Mouse (Mus musculus): ENCODE results near the gene Vcam1. TPM values are rescaled to one million over a fixed set of nuclear protein-coding genes. Genes with fewer than 3 reads are reported as not detected.

Vcam1 gene
- polyA plus RNA-seq, 1 experiment from 2014 or later = 77.8 TPM

DNA sequence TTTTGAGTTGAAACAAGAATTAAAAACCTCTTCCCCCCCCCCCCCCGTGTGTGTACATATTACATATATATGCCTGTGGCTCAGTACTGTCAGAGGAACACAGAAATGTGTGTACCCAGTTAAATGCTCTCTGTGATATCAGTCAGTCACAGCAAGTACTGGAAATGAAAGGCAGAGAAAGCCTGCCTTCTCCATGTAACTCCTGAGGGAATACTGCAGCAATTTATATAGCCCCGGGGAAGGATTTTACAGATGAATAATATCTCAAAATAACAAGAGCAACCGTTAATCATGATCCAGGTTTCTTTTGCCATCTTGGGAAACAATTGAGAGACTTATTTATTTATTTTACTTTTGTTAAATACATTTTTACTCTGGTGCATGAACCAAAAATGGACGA, 19.6 kb upstream of the Vcam1 start:
- no peak for ATAC-seq (ENCODE audit: insufficient number of reproducible peaks, insufficient read depth, low FRiP score, low TSS enrichment, low read depth)
- H3K27me3 ChIP-seq = no peaks in the 10 kb centered on the region
- 74% methylated on average over 4 of the region's 4 CpGs for WGBS

DNA sequence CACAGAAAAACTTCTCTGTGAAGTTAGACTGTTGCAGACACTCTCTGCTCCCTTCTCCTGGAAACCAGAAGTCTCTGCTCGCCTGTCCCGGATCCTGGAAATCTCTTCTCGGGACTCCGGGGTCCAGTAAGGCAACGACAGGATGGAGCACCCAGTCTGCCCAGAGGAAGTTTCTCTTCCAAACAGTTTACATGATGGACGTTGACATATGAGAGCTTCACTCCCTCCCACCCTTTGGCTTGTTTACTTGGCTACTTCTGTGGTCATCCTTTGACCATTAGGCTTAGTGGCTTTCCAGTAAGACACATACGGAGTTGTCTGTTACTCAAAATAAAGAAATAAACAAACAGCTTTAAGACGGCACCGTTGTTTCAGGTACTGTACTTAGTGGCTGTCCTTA, 19.2 kb upstream of the Vcam1 start:
- no peaks in the 10 kb centered on the region for H3K36me3 ChIP-seq
- H3K27ac ChIP-seq = no peak overlapping the region
- no peaks in the 10 kb centered on the region for H3K4me1 ChIP-seq (replicated peaks)
- no peaks in the 10 kb centered on the region for H3K27me3 ChIP-seq
- H3K4me2 ChIP-seq = no peak overlapping the region
- H3K4me3 ChIP-seq (replicated peaks) = no peak overlapping the region
- 75% methylated on average over 9 of the region's 9 CpGs for WGBS
- no peak for ATAC-seq (ENCODE audit: insufficient number of reproducible peaks, insufficient read depth, low FRiP score, low TSS enrichment, low read depth)
- no peak overlapping the region for H3K9ac ChIP-seq (replicated peaks)
- no peaks in the 10 kb centered on the region for H3K9me3 ChIP-seq

More for the DNA sequence above, 19.6 kb upstream of the Vcam1 start:
- no peak overlapping the region for H3K4me2 ChIP-seq
- H3K36me3 ChIP-seq = no peaks in the 10 kb centered on the region
- no peaks in the 10 kb centered on the region for H3K9me3 ChIP-seq
- no peaks in the 10 kb centered on the region for H3K4me1 ChIP-seq (replicated peaks)
- H3K9ac ChIP-seq (replicated peaks) = no peak overlapping the region
- H3K4me3 ChIP-seq (replicated peaks) = no peak overlapping the region
- no peak overlapping the region for H3K27ac ChIP-seq

DNA sequence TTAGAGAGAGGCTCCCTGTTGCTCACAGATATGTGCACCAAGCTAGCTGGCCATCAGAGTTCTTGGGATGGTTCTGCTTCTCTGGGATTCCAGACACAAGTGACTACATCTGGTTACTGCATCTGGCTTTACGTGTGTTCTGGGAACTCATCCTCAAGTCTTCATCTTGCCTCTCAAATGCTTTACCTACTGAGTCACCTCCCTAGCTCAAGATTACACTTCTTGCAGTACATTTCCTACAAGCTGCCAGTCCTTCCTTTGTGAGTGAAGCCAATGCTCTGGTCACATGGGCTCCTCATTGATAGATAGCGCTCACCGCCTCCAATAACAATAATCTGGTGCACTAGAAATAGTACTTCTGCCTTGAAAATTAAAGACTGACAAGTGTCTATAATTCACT, 11.7 kb upstream of the Vcam1 start:
- H3K36me3 ChIP-seq = no peaks in the 10 kb centered on the region
- H3K27me3 ChIP-seq = no peaks in the 10 kb centered on the region
- H3K9me3 ChIP-seq = no peaks in the 10 kb centered on the region
- no peaks in the 10 kb centered on the region for H3K4me1 ChIP-seq (replicated peaks)
- H3K27ac ChIP-seq = no peak overlapping the region
- no peak overlapping the region for H3K9ac ChIP-seq (replicated peaks)
- 89% methylated on average over 3 of the region's 3 CpGs for WGBS
- H3K4me3 ChIP-seq (replicated peaks) = no peak overlapping the region
- no peak overlapping the region for H3K4me2 ChIP-seq
- no peak for ATAC-seq (ENCODE audit: insufficient number of reproducible peaks, insufficient read depth, low FRiP score, low TSS enrichment, low read depth)

DNA sequence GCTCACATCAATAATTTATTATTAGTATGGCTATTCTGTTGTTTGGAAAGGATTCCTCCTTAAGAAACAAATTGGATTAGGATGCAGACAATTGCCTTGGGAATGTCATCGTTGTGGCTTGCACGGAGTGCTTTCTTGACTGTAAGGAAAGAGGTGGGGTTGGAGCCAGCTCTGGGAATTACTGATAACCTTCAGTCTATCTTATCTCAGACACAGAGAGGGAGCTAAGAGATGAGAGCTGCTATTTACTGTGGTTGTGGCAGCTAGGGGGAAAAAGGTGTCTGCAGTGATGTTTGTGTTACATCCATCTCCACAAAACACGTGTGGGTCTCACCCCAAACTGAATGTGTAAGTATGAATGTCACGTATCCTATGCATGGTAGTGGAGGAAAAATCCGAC, 9.5 kb upstream of the Vcam1 start:
- Histone ChIP-seq H3K4me1 (replicated peaks) (no peaks in the 10 kb centered on the region), H3K27ac (no peak overlapping the region), H3K4me3 (replicated peaks) (no peak overlapping the region), H3K36me3 (no peaks in the 10 kb centered on the region), H3K27me3 (no peaks in the 10 kb centered on the region), H3K9me3 (no peaks in the 10 kb centered on the region), H3K4me2 (no peak overlapping the region), H3K9ac (replicated peaks) (no peak overlapping the region)
- ATAC-seq (ENCODE audit: insufficient number of reproducible peaks, insufficient read depth, low FRiP score, low TSS enrichment, low read depth) = no peak
- 83% methylated on average over 5 of the region's 5 CpGs for WGBS

DNA sequence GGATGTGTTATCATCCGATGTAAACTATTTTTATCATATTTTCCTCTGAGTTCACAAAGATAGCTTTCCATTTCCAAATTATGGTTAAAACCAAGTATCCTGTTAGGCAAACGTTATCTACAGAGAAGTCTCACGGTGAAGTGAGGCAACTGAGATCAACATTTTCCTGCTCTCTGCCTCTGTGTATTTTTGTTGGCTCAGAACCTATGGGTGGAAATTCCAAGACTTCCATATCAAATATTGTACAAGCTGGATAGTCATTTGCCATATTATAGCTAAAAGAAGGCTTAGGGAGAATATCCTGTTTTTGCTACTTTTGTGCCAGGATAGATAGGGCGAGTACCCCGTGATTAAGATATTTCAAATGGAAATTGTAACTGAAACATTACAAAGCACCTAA, 8.6 kb upstream of the Vcam1 start:
- Histone ChIP-seq H3K4me3 (replicated peaks) (no peak overlapping the region), H3K9ac (replicated peaks) (no peak overlapping the region), H3K27me3 (no peaks in the 10 kb centered on the region), H3K9me3 (no peaks in the 10 kb centered on the region), H3K4me2 (no peak overlapping the region), H3K27ac (no peak overlapping the region), H3K36me3 (no peaks in the 10 kb centered on the region), H3K4me1 (replicated peaks) (no peaks in the 10 kb centered on the region)
- WGBS = 91% methylated on average over 5 of the region's 5 CpGs
- ATAC-seq (ENCODE audit: insufficient number of reproducible peaks, insufficient read depth, low FRiP score, low TSS enrichment, low read depth) = no peak

DNA sequence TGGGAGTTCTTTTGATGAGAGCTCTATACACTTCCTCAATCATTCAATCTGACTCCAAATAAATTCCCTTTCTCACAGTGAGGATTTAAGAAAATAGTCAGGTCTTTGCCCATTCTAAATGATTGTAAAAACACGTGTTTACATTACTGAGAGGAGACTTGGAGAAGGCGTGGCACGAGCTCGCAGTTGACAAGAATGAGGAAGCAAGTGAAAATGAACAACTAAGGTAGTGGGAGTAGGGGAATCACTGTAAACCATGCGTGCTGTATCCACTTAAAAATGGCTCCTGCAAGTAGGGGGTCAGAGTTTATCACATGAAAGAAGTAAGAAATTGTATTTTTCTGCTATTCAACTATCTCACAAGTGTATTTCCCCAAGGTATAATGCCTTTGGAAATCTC, 3.9 kb upstream of the Vcam1 start:
- 76% methylated on average over 5 of the region's 5 CpGs for WGBS
- H3K4me1 ChIP-seq (replicated peaks) = no peaks in the 10 kb centered on the region
- H3K27me3 ChIP-seq = no peaks in the 10 kb centered on the region
- H3K4me2 ChIP-seq = no peak overlapping the region
- no peak overlapping the region for H3K9ac ChIP-seq (replicated peaks)
- no peak overlapping the region for H3K4me3 ChIP-seq (replicated peaks)
- no peak for ATAC-seq (ENCODE audit: insufficient number of reproducible peaks, insufficient read depth, low FRiP score, low TSS enrichment, low read depth)
- H3K27ac ChIP-seq = no peak overlapping the region
- no peaks in the 10 kb centered on the region for H3K36me3 ChIP-seq
- no peaks in the 10 kb centered on the region for H3K9me3 ChIP-seq

DNA sequence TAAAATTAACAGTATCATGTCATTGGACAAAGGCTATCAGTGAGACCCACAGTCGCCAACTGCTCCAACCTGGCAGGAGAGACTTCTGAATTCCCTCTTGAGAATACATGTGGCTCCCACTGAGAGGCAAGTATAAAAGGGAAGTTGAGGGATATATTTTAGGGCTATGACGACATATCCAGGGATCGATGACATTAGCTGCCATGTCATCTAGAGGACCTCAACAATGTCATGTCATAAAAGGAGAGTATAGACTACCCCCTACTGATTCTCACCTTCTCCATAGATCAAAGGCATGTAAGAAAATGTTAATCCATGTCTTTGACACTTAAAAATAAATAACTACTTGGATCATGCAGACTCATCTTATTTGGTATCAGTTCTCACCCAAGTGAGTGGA, 1.2 kb upstream of the Vcam1 start:
- no peak overlapping the region for H3K4me2 ChIP-seq
- ATAC-seq (ENCODE audit: insufficient number of reproducible peaks, insufficient read depth, low FRiP score, low TSS enrichment, low read depth) = no peak
- WGBS = 85% methylated on average over 3 of the region's 3 CpGs
- H3K9me3 ChIP-seq = no peaks in the 10 kb centered on the region
- no peak overlapping the region for H3K27ac ChIP-seq
- H3K4me1 ChIP-seq (replicated peaks) = peaks cover 14% of the 10 kb centered on the region
- H3K27me3 ChIP-seq = no peaks in the 10 kb centered on the region
- H3K36me3 ChIP-seq = no peaks in the 10 kb centered on the region
- H3K9ac ChIP-seq (replicated peaks) = no peak overlapping the region
- H3K4me3 ChIP-seq (replicated peaks) = no peak overlapping the region

DNA sequence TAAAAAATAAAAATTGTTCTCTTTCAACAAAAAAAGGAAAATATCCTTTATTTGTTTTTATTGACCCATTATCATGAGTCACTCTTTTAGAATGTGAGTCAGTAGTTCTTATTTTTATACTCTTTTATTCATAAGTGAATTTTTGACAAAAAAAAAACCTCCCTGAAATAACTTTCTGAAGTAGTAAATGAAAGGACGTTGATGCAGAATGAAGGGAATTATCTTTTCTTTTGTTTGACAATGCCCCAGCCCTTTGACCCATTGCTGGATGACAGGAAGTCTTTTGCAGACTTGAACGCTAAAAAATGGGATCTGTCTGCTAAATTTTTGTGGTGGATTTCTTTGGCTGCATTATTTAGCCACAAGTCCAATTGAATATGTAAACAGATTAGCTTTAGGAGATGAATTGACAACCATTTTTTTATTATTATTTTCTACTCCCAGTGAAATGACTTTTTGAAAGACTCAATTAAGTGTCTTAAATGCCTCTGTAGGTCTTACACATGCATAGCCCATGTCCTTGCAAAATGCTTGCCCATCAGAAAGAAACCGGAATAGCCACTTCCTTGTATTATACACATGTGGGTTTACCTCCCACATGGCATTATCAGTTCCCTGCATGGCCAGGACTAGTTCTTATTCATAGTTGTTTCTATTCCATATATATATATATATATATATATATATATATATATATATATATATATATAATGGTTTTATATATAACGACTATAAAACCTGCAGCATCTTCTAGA, 530 bp upstream of the Vcam1 start:
- H3K4me1 ChIP-seq (replicated peaks) = peaks cover 19% of the 10 kb centered on the region
- H3K4me3 ChIP-seq (replicated peaks) = no peak overlapping the region
- no peaks in the 10 kb centered on the region for H3K36me3 ChIP-seq
- H3K27me3 ChIP-seq = no peaks in the 10 kb centered on the region
- H3K9me3 ChIP-seq = no peaks in the 10 kb centered on the region
- no peak overlapping the region for H3K27ac ChIP-seq
- peak overlapping the region; percentile 65; the same call in 1 of the 2 replicates for H3K4me2 ChIP-seq
- WGBS = 68% methylated on average over 4 of the region's 4 CpGs
- no peak for ATAC-seq (ENCODE audit: insufficient number of reproducible peaks, insufficient read depth, low FRiP score, low TSS enrichment, low read depth)
- H3K9ac ChIP-seq (replicated peaks) = no peak overlapping the region

DNA sequence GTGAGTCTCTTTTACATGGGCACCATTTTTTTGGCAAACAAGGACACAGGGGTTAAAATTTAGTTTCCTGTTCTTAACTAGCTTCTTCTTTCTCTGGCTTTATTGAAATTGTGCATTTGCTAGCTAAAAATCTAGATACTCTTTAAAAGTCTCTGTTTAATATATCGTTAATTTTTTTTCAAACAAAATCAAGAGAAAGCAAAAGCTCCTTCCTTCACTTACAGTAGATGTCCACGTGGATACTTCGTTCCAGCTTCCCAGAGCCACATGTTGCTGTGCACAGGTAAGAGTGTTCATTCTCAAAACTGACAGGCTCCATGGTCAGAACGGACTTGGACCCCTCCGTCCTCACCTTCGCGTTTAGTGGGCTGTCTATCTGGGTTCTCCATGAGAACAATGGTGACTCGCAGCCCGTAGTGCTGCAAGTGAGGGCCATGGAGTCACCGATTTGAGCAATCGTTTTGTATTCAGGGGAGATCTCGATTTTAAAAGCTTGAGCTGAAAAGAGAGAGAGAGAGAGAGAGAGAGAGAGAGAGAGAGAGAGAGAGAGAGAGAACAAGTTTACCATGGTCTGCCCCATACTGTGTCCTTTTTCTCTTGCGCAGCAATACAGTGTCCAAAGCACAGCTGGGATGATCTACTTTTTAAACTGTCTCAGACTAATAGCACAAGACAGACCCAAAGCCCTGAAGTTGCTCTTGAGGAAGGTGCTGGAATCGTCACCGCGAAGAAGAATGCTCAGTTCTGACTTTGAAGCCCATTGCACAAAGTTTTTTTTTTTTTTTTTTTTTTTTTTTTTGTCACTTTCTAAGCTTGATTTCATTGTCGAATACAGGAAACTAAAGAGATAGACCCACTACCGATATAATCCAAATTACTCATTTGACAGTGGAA, 930 bp downstream of the Vcam1 start:
- 33% methylated on average over 18 of the region's 18 CpGs for WGBS

DNA sequence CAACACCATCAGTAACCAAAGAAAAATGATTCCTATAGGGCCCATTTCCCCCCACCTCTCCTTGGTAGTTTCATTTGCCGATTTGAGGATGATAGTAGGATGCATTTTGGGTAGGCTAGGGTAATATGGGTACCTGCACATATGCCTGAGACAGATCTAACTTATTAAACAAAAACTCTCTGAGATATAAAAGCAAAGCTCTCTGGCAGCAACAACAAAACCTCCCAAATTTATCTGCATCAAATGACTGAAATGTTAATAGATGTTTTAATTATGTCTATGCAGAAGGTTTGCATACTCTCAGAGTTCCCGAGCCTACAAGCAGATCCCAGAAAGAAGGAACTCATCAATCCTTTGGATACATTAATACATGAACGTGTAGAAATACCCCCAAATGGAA, 1.7 kb downstream of the Vcam1 start:
- peak overlapping the region; percentile 50 for H3K4me3 ChIP-seq (replicated peaks)
- peaks cover 19% of the 10 kb centered on the region for H3K4me1 ChIP-seq (replicated peaks)
- ATAC-seq (ENCODE audit: insufficient number of reproducible peaks, insufficient read depth, low FRiP score, low TSS enrichment, low read depth) = no peak
- H3K4me2 ChIP-seq = peak overlapping the region; percentile 65
- peak overlapping the region; percentile 62; the same call in 1 of the 2 replicates for H3K9ac ChIP-seq (replicated peaks)
- H3K27ac ChIP-seq = peak overlapping the region; percentile 87
- H3K27me3 ChIP-seq = no peaks in the 10 kb centered on the region
- no peaks in the 10 kb centered on the region for H3K9me3 ChIP-seq
- peaks cover 15% of the 10 kb centered on the region for H3K36me3 ChIP-seq
- 22% methylated on average over 3 of the region's 3 CpGs for WGBS

More for the DNA sequence above, 930 bp downstream of the Vcam1 start:
- peak overlapping the region; percentile 87 for H3K27ac ChIP-seq
- H3K27me3 ChIP-seq = no peaks in the 10 kb centered on the region
- peaks cover 10% of the 10 kb centered on the region for H3K36me3 ChIP-seq
- H3K4me3 ChIP-seq (replicated peaks) = peak overlapping the region; percentile 50
- H3K9me3 ChIP-seq = no peaks in the 10 kb centered on the region
- no peak; the same call in 1 of the 2 replicates for ATAC-seq (ENCODE audit: insufficient number of reproducible peaks, insufficient read depth, low FRiP score, low TSS enrichment, low read depth)
- peaks cover 19% of the 10 kb centered on the region for H3K4me1 ChIP-seq (replicated peaks)
- H3K9ac ChIP-seq (replicated peaks) = peak overlapping the region; percentile 62
- peak overlapping the region; percentile 65 for H3K4me2 ChIP-seq

DNA sequence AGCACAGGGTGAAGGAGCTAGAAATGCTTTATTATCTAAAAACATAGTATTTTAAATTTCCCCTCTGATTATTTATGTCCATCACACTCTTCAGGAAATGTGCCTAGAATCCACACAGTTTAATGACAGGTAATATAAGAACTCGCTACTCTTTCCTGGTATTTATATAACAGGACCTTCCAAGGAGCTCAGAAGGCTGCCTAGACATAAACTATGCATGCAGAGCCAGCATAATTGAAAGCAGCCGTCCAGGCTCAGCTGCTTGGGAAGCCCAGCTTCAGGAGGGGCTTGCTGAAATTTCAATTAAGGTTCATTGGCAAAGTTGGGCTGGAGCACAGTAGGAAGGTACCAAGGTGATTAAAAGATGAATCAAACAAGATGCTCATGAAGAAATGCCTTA, 2.2 kb downstream of the Vcam1 start:
- Histone ChIP-seq H3K4me2 (peak overlapping the region; percentile 65), H3K9me3 (no peaks in the 10 kb centered on the region), H3K4me3 (replicated peaks) (peak overlapping the region; percentile 50), H3K4me1 (replicated peaks) (peaks cover 19% of the 10 kb centered on the region), H3K27me3 (no peaks in the 10 kb centered on the region), H3K27ac (peak overlapping the region; percentile 90), H3K9ac (replicated peaks) (no peak overlapping the region; the same call in 1 of the 2 replicates), H3K36me3 (peaks cover 21% of the 10 kb centered on the region)
- ATAC-seq (ENCODE audit: insufficient number of reproducible peaks, insufficient read depth, low FRiP score, low TSS enrichment, low read depth) = peak; percentile 56; the same call in 1 of the 2 replicates
- WGBS = 15% methylated on average over 2 of the region's 2 CpGs

Measured in limb, embryonic 12.5 days (tissue).